Mouse (Mus musculus): ENCODE measurements at regions not wholly inside any gene's neighbourhood (a gene's known extent, or its start where the extent isn't known, plus 50 kb on each side); places are given as distances from the start of the nearest gene placed in this dataset.

GRCm38 (mm10) chr14:24969584-24969983 lies 482.7 kb downstream of the Rps24 start:
- no peak for DNase-seq (ENCODE audit: low spot score)
- Histone ChIP-seq H3K4me3 (ENCODE audit: low read depth, low read length) (no peak overlapping the region), H3K4me1 (replicated peaks; ENCODE audit: control insufficient read depth, insufficient read depth, low read length) (no peaks in the 10 kb centered on the region), H3K27me3 (ENCODE audit: control insufficient read depth, insufficient read depth, low read length) (no peaks in the 10 kb centered on the region), H3K4me2 (replicated peaks; ENCODE audit: low read depth, low read length) (no peak overlapping the region), H3K36me3 (ENCODE audit: control insufficient read depth, insufficient read depth, low read length) (no peaks in the 10 kb centered on the region), H3K9ac (ENCODE audit: low read depth, low read length) (no peak overlapping the region), H3K27ac (ENCODE audit: low read depth, low read length) (no peak overlapping the region), H3K9me3 (ENCODE audit: control insufficient read depth, low read length) (no peaks in the 10 kb centered on the region)
- no peak for ATAC-seq (ENCODE audit: low FRiP score)
- whole genome bisulfite sequencing = 78% methylated on average over 2 of the region's 2 CpGs

DNA sequence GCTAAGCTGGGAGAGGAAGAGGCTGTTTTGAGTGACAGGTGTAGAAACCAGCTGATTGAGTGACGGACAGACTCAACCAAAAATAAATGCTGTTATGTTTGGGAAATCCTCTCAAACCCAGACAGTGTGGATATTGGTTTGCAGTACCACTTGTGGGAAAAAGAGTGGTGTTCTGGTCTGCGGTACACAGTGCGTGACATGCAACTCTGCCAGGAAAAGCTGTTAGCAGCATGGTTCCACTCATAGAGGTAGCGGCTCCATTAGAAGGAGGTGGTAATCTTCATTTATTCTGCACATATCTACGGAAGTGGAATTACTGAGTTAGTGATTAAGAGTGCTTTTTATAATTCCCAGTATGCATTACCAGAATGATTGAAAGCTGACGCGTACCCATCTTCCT lies 485.4 kb downstream of the Rps24 start:
- no peaks in the 10 kb centered on the region for H3K4me1 ChIP-seq (replicated peaks; ENCODE audit: control insufficient read depth, insufficient read depth, low read length)
- H3K9me3 ChIP-seq (ENCODE audit: control insufficient read depth, low read length) = no peaks in the 10 kb centered on the region
- DNase-seq (ENCODE audit: low spot score) (no peak), ATAC-seq (ENCODE audit: low FRiP score) (no peak)
- H3K4me3 ChIP-seq (ENCODE audit: low read depth, low read length) = no peak overlapping the region
- H3K27me3 ChIP-seq (ENCODE audit: control insufficient read depth, insufficient read depth, low read length) = no peaks in the 10 kb centered on the region
- no peak overlapping the region for H3K4me2 ChIP-seq (replicated peaks; ENCODE audit: low read depth, low read length)
- H3K9ac ChIP-seq (ENCODE audit: low read depth, low read length) = no peak overlapping the region
- 90% methylated on average over 7 of the region's 7 CpGs for WGBS
- H3K27ac ChIP-seq (ENCODE audit: low read depth, low read length) = no peak overlapping the region
- no peaks in the 10 kb centered on the region for H3K36me3 ChIP-seq (ENCODE audit: control insufficient read depth, insufficient read depth, low read length)

- H3K9me3 ChIP-seq (ENCODE audit: control insufficient read depth, low read length) = no peaks in the 10 kb centered on the region
- DNase-seq (ENCODE audit: low spot score) = no peak
- 83% methylated on average over 4 of the region's 4 CpGs for WGBS
- no peaks in the 10 kb centered on the region for H3K27me3 ChIP-seq (ENCODE audit: control insufficient read depth, insufficient read depth, low read length)
- H3K4me1 ChIP-seq (replicated peaks; ENCODE audit: control insufficient read depth, insufficient read depth, low read length) = no peaks in the 10 kb centered on the region
- H3K4me2 ChIP-seq (replicated peaks; ENCODE audit: low read depth, low read length) = no peak overlapping the region
- no peak overlapping the region for H3K27ac ChIP-seq (ENCODE audit: low read depth, low read length)
- H3K36me3 ChIP-seq (ENCODE audit: control insufficient read depth, insufficient read depth, low read length) = no peaks in the 10 kb centered on the region
- H3K9ac ChIP-seq (ENCODE audit: low read depth, low read length) = no peak overlapping the region
- no peak overlapping the region for H3K4me3 ChIP-seq (ENCODE audit: low read depth, low read length)
- ATAC-seq (ENCODE audit: low FRiP score) = no peak
Observed at GRCm38 (mm10) chr14:24973039-24973438, 485.9 kb upstream of the Zmiz1 start.

DNA sequence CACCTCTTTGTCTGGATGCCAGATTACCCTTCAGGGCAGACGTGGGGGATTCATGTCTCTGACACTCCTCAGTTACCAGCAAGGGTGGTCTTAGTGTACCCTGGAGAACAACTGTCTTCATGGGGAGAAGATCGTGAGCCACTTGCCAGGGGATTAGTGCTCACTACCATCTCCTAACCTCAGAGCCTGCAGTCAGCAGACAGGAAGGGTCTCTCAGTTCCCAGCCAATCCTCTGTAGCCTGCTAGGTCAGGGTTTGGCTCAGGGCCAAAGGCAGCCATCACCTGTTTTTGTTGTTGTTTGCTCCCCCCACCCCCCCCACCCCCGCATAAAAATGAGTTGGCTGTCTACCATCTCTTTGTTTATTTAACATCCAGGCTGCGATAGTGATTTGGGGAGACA lies 485.4 kb upstream of the Zmiz1 start:
- Histone ChIP-seq H3K9me3 (ENCODE audit: control insufficient read depth, low read length) (no peaks in the 10 kb centered on the region), H3K4me2 (replicated peaks; ENCODE audit: low read depth, low read length) (no peak overlapping the region), H3K36me3 (ENCODE audit: control insufficient read depth, insufficient read depth, low read length) (no peaks in the 10 kb centered on the region), H3K27me3 (ENCODE audit: control insufficient read depth, insufficient read depth, low read length) (no peaks in the 10 kb centered on the region), H3K9ac (ENCODE audit: low read depth, low read length) (no peak overlapping the region), H3K4me1 (replicated peaks; ENCODE audit: control insufficient read depth, insufficient read depth, low read length) (no peaks in the 10 kb centered on the region), H3K27ac (ENCODE audit: low read depth, low read length) (no peak overlapping the region), H3K4me3 (ENCODE audit: low read depth, low read length) (no peak overlapping the region)
- no peak for DNase-seq (ENCODE audit: low spot score)
- no peak for ATAC-seq (ENCODE audit: low FRiP score)
- 81% methylated on average over 4 of the region's 4 CpGs for WGBS

GRCm38 (mm10) chr14:24982489-24982888 lies 476.5 kb upstream of the Zmiz1 start:
- WGBS = 77% methylated on average over 8 of the region's 8 CpGs
- no peak for ATAC-seq (ENCODE audit: low FRiP score)
- H3K27me3 ChIP-seq (ENCODE audit: control insufficient read depth, insufficient read depth, low read length) = no peaks in the 10 kb centered on the region
- H3K9ac ChIP-seq (ENCODE audit: low read depth, low read length) = no peak overlapping the region
- H3K36me3 ChIP-seq (ENCODE audit: control insufficient read depth, insufficient read depth, low read length) = no peaks in the 10 kb centered on the region
- DNase-seq (ENCODE audit: low spot score) = no peak
- H3K4me1 ChIP-seq (replicated peaks; ENCODE audit: control insufficient read depth, insufficient read depth, low read length) = no peaks in the 10 kb centered on the region
- no peak overlapping the region for H3K4me3 ChIP-seq (ENCODE audit: low read depth, low read length)
- no peak overlapping the region for H3K27ac ChIP-seq (ENCODE audit: low read depth, low read length)
- H3K9me3 ChIP-seq (ENCODE audit: control insufficient read depth, low read length) = 0 out of 2 replicates have a peak, but pooled peaks cover 3% of the 10 kb centered on the region
- no peak overlapping the region for H3K4me2 ChIP-seq (replicated peaks; ENCODE audit: low read depth, low read length)

- Histone ChIP-seq H3K27ac (ENCODE audit: low read depth, low read length) (no peak overlapping the region), H3K27me3 (ENCODE audit: control insufficient read depth, insufficient read depth, low read length) (no peaks in the 10 kb centered on the region), H3K9ac (ENCODE audit: low read depth, low read length) (no peak overlapping the region), H3K4me3 (ENCODE audit: low read depth, low read length) (no peak overlapping the region), H3K36me3 (ENCODE audit: control insufficient read depth, insufficient read depth, low read length) (no peaks in the 10 kb centered on the region), H3K4me2 (replicated peaks; ENCODE audit: low read depth, low read length) (no peak overlapping the region), H3K4me1 (replicated peaks; ENCODE audit: control insufficient read depth, insufficient read depth, low read length) (no peaks in the 10 kb centered on the region), H3K9me3 (ENCODE audit: control insufficient read depth, low read length) (0 out of 2 replicates have a peak, but pooled peaks cover 3% of the 10 kb centered on the region)
- DNase-seq (ENCODE audit: low spot score) (peak; percentile 54), ATAC-seq (ENCODE audit: low FRiP score) (no peak)
Observed at GRCm38 (mm10) chr14:24983279-24983678, 475.7 kb upstream of the Zmiz1 start.

DNA sequence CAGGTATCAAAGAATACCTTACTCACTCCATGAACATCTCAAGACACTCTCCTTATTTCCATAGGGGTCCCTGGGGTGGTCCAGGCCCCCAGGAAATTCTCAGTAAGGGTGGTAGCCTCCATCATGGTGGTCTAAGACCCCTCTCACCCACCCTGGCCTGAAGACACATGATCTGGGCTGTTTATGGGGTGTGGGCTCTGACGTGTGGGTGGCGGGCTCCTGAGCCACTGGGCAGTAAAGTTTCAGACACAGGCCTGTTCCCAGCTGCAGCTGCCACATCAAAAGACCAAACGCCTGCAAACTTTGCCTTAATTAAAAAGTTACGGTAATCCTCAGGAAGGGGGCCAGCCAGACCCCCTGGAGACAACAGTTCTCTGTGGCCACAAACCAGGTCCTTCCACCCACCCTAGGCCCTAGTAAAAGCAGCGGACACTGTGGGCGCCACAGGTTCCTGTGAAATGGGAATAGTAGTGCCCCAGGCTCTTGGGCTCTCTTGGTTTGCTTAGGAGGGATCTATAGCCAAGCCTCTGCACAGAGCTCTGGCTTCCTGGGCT lies 473.1 kb upstream of the Zmiz1 start:
- WGBS = 68% methylated on average over 6 of the region's 6 CpGs
- Histone ChIP-seq H3K4me2 (replicated peaks; ENCODE audit: low read depth, low read length) (no peak overlapping the region), H3K27ac (ENCODE audit: low read depth, low read length) (no peak overlapping the region), H3K4me3 (ENCODE audit: low read depth, low read length) (no peak overlapping the region), H3K36me3 (ENCODE audit: control insufficient read depth, insufficient read depth, low read length) (no peaks in the 10 kb centered on the region), H3K9me3 (ENCODE audit: control insufficient read depth, low read length) (0 out of 2 replicates have a peak, but pooled peaks cover 3% of the 10 kb centered on the region), H3K4me1 (replicated peaks; ENCODE audit: control insufficient read depth, insufficient read depth, low read length) (no peaks in the 10 kb centered on the region), H3K9ac (ENCODE audit: low read depth, low read length) (no peak overlapping the region), H3K27me3 (ENCODE audit: control insufficient read depth, insufficient read depth, low read length) (no peaks in the 10 kb centered on the region)
- ATAC-seq (ENCODE audit: low FRiP score) = no peak
- DNase-seq (ENCODE audit: low spot score) = no peak

GRCm38 (mm10) chr14:24986404-24986803 lies 472.6 kb upstream of the Zmiz1 start:
- Histone ChIP-seq H3K4me2 (replicated peaks; ENCODE audit: low read depth, low read length) (no peak overlapping the region), H3K9me3 (ENCODE audit: control insufficient read depth, low read length) (0 out of 2 replicates have a peak, but pooled peaks cover 3% of the 10 kb centered on the region), H3K36me3 (ENCODE audit: control insufficient read depth, insufficient read depth, low read length) (no peaks in the 10 kb centered on the region), H3K4me3 (ENCODE audit: low read depth, low read length) (no peak overlapping the region), H3K4me1 (replicated peaks; ENCODE audit: control insufficient read depth, insufficient read depth, low read length) (no peaks in the 10 kb centered on the region), H3K27me3 (ENCODE audit: control insufficient read depth, insufficient read depth, low read length) (no peaks in the 10 kb centered on the region), H3K9ac (ENCODE audit: low read depth, low read length) (no peak overlapping the region), H3K27ac (ENCODE audit: low read depth, low read length) (no peak overlapping the region)
- ATAC-seq (ENCODE audit: low FRiP score) = no peak
- no peak for DNase-seq (ENCODE audit: low spot score)
- WGBS = 79% methylated on average over 4 of the region's 4 CpGs

DNA sequence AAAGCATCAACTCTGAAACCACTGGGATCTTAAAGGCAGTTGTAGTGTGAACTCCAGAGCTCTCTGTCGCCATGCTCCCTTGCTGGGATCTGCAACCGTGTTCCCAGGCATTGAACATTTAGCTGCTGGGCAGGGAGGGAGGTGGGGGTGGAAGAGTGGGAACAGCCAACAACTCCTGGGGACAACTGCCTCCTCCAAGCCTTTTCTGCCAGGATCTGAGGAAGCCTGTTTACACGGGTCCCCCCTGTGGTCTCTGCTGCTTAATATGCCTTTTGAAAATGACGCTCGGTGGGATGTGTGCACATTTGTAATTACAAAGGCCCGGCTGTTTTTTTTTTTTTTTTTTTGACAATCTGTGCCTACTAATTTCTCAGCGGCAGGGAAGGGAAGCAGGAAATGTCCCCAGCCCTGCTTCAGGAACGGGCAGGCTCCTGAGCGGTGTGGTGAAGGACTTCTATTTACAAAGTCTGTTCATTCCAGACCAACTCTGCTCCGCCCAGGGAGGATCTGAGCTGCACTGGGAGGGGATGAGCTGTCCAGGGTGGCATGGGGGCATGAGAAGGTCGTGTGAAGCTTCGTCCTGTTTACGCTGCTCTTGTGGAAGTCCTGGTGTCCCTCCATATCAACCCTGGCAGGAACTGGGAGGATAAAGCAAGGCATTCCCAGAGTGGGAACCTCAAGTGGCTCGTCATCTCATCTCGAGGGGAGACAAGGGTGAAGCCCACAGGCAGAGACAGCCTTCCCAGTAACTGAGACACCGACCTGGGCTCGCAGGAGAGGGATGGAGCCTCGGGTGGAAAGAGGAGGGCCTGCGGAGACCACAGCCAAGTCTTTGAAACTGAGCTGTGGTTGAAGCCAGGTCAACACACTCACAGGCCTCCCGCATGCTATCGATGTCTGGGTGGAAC lies 465.0 kb upstream of the Zmiz1 start:
- H3K4me2 ChIP-seq (replicated peaks; ENCODE audit: low read depth, low read length) = peak overlapping the region; percentile 7; the same call in 1 of the 2 replicates
- H3K4me1 ChIP-seq (replicated peaks; ENCODE audit: control insufficient read depth, insufficient read depth, low read length) = peaks cover 14% of the 10 kb centered on the region
- H3K4me3 ChIP-seq (ENCODE audit: low read depth, low read length) = no peak overlapping the region
- H3K9ac ChIP-seq (ENCODE audit: low read depth, low read length) = no peak overlapping the region
- H3K27ac ChIP-seq (ENCODE audit: low read depth, low read length) = no peak overlapping the region
- H3K36me3 ChIP-seq (ENCODE audit: control insufficient read depth, insufficient read depth, low read length) = no peaks in the 10 kb centered on the region
- 37% methylated on average over 21 of the region's 21 CpGs for WGBS
- H3K27me3 ChIP-seq (ENCODE audit: control insufficient read depth, insufficient read depth, low read length) = no peaks in the 10 kb centered on the region
- DNase-seq (ENCODE audit: low spot score) = peak; percentile 38
- H3K9me3 ChIP-seq (ENCODE audit: control insufficient read depth, low read length) = no peaks in the 10 kb centered on the region
- no peak for ATAC-seq (ENCODE audit: low FRiP score)
